Mouse (Mus musculus) CH12.LX (cell line): Measurements from ENCODE around the gene Wdr78.

Experiments used
- BHLHE40 ChIP-seq: IDR thresholded peaks from 2 replicates; pipeline ENCODE4 v1.6.1; 2011; ENCODE audit warnings: mild to moderate bottlenecking, low read depth, low read length, improper control_type of control experiment
- CTCF ChIP-seq, 2 experiments: IDR thresholded peaks in 1 of 2; conservative IDR thresholded peaks in 1 of 2; 2 replicates each; pipeline ENCODE4 v1.5.1; 2011 to 2012; ENCODE audit warnings: low read depth in 2 of 2, low read length in 2 of 2, improper control_type of control experiment in 1 of 2, inconsistent platforms in 1 of 2, mild to moderate bottlenecking in 1 of 2, moderate library complexity in 1 of 2
- E2F4 ChIP-seq: IDR thresholded peaks from 2 replicates; pipeline ENCODE4 v1.6.1; 2011; ENCODE audit warnings: low read depth, low read length, improper control_type of control experiment; ENCODE audit not compliant: insufficient replicate concordance
- ETS1 ChIP-seq: conservative IDR thresholded peaks from 2 replicates; pipeline ENCODE4 v1.6.1; 2012; ENCODE audit warnings: low read depth, mild to moderate bottlenecking, inconsistent platforms, low read length, improper control_type of control experiment, moderate library complexity
- MAX ChIP-seq: IDR thresholded peaks from 2 replicates; pipeline ENCODE4 v1.6.1; 2011; ENCODE audit warnings: low read length, improper control_type of control experiment
- NELFE ChIP-seq: IDR thresholded peaks from 2 replicates; pipeline ENCODE4 v1.6.1; 2011; ENCODE audit warnings: low read depth, low read length, improper control_type of control experiment
- POLR2A ChIP-seq: IDR thresholded peaks from 2 replicates; pipeline ENCODE4 v1.6.1; 2011; ENCODE audit warnings: low read depth, mild to moderate bottlenecking, improper control_type of control experiment, low read length
- SIN3A ChIP-seq: IDR thresholded peaks from 2 replicates; pipeline ENCODE4 v1.6.1; 2012; ENCODE audit warnings: low read length, improper control_type of control experiment, inconsistent platforms
- ZKSCAN1 ChIP-seq: IDR thresholded peaks from 2 replicates; pipeline ENCODE4 v1.6.1; 2012; ENCODE audit warnings: low read depth, inconsistent platforms, low read length, improper control_type of control experiment, borderline replicate concordance
- ZNF384 ChIP-seq: IDR thresholded peaks from 2 replicates; pipeline ENCODE4 v1.6.1; 2012; ENCODE audit warnings: low read depth, low read length, improper control_type of control experiment, inconsistent platforms

- TF ChIP-seq ZKSCAN1 (no peak), POLR2A (no peak), SIN3A (no peak), BHLHE40 (no peak), ETS1 (no peak), NELFE (no peak), ZNF384 (no peak), E2F4 (no peak), CTCF (conservative IDR thresholded peaks at IDR 0.05 in 1 of 2, IDR thresholded peaks at IDR 0.05 in 1 of 2; ENCODE audit: low read depth in 2 of 2, low read length in 2 of 2) (no peak), MAX (no peak)
Observed at GRCm38 (mm10) chr4:102989391-102989790, 125.0 kb downstream of the Wdr78 start.
